Mouse (Mus musculus): ENCODE measurements around the gene Ldoc1. TPM values are rescaled to one million over a fixed set of nuclear protein-coding genes. Genes with fewer than 3 reads are reported as not detected.

Gene Ldoc1
- not detected in 2 replicates for polyA plus RNA-seq (2012; rRNA removed)

- WGBS: 47% methylated on average over 34 of the region's 34 CpGs
- no peak for DNase-seq (ENCODE audit: low read depth, low spot score)
Observed at GRCm38 (mm10) chrX:61709302-61710033, at the start of gene Ldoc1. Ldoc1 (plus strand) TSS chrX:61709497.

GRCm38 (mm10) chrX:61710131-61710530 is 834 bp downstream of the Ldoc1 start:
- DNase-seq (ENCODE audit: low read depth, low spot score): no peak
- WGBS: 88% methylated on average over 7 of the region's 7 CpGs

GRCm38 (mm10) chrX:61722281-61723028 is 13.2 kb downstream of the Ldoc1 start:
- DNase-seq (ENCODE audit: low read depth, low spot score): no peak
- 22% methylated on average over 12 of the region's 12 CpGs for WGBS

DNA sequence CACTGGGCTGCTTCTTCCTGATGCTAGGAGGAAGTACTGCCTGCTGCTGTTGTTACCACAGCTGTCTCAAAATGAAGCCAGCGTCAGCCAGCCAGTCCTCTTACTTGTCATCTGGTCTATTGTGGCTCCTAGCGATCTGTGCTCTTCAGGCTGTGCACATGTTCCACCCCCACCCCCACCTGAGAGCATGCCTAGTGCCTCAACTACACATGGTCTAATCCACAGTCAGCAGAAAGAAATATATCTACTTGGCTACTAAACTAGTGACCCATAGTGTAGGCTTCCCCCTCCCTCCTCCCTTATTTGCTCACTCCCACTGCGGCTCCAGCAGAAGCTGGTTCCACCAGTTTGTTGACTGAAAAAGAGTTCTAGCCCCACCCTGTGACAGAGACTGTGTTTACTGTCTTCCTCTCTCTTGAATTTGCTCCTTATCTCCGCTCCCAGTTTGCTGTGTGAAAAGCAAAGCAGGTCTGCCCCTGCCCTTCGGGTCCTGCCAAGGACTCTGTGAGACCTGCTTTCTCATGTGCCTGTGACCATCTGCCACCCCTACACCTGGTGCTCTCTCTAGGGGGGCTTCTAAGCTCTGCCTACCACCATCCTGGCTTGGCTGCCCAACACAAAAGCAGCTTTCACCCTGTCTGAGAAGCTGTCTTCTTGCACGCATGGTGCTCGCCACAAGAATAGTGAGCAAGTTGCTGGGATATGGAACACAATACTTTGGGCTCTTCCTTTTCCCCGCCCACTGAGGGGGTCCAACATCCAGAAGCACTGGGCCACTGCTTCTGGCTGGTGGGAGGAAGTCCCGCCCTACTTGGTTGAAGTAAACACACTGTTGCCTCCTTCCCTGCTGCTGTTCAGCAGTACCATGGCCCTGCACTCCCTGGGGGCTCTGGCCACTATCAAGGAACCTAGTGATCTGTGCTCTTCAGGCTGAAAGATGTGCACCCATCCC is 14.0 kb downstream of the Ldoc1 start:
- 42% methylated on average over 9 of the region's 9 CpGs for WGBS
- no peak for DNase-seq (ENCODE audit: low read depth, low spot score)

DNA sequence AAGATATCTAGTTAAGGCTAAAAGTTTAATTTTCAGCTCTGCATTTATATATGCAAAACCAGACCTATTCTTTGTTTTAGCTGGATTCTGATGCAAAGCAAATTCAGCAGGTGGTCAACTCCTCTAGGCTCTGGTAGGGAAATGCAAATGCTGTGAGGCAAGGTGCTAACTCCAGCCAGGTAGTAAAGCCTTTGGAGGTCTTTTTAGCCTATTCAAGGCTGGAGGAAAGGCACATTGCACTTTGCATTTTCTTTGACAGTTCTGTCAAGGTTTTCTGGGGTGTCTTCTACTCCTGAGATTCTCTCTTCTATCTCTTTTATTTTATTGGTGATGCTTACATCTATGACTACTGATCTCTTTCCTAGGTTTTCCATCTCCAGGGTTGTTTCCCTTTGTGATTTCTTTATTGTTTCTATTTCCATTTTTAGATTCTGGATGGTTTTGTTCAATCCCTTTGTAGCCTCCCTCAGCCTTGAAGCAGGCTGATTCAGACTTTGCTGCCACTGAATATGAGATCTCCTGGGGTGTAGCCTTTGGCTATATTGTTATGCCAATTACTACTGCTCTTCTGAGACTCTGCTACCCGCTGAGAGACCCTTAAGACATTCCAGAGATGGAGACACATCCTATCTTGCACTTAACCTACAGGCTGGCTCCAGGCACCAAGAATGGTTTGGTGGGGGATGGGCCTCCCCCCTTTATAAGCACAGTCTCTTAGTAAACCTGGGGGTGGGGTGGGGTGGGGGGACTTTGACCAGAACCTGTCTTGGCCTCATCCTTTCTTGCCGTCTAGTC is 18.4 kb downstream of the Ldoc1 start:
- no peak for DNase-seq (ENCODE audit: low read depth, low spot score)
- WGBS: 43% methylated on average over 2 of the region's 2 CpGs
